Mouse (Mus musculus) G1E (cell line): ENCODE measurements around the gene Umps.

Source experiments
- CTCF ChIP-seq: IDR thresholded peaks from 2 replicates; pipeline ENCODE4 v1.5.1; 2012; ENCODE audit warnings: low read depth, low read length, inconsistent platforms, mixed read lengths
- GATA1 ChIP-seq: IDR thresholded peaks from 2 replicates; pipeline ENCODE4 v1.6.1; 2012; ENCODE audit warnings: borderline replicate concordance, low read length, inconsistent platforms, mixed read lengths
- TAL1 ChIP-seq: conservative IDR thresholded peaks from 2 replicates; pipeline ENCODE4 v1.6.1; 2012; ENCODE audit warnings: low read depth, low read length, inconsistent platforms, mixed read lengths

DNA sequence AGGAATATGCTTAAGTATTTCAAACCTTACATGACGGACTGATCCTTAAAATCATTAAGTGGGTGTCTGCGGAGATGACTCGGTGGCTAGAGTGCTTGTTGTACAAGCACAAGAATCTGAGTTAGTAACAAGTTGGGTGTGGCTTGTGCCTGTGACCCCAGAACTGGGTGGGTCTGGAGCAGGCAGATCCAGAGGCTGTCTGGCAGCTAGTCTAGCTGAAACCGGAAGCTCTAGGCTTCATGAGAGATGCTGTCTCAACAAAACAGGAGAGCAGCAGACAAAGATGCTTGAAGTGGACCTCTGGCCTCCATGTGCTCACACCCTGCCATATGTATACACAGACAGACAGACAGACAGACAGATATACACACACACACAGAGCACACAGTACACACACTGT lies 23.9 kb upstream of the Umps start:
- TF ChIP-seq CTCF (no peak), GATA1 (no peak), TAL1 (no peak)
